Comparison of ENCODE assay signal across 22 mouse cellular contexts in genomic region chr12:25394326-25394725, GRCm38 (mm10).
DNase-seq lines count a peak whose midpoint lies in the region; ATAC-seq and TF ChIP-seq lines count a peak whose summit lies in the region.
"Had no signal": no experiment of that assay in that cellular context is flagged by ENCODE, and none has a peak within 500 bp of the region (broad histone marks: within the 10 kb centered on the region; RNA-seq: fewer than 3 reads in every experiment).

No protein-coding gene starts in this region.

- no peak overlapping the region for H3K27ac ChIP-seq in midbrain, embryonic 11.5 days (ENCODE audit: low read depth, low read length)
- no peak overlapping the region for H3K27ac ChIP-seq in midbrain, postnatal 0 days (ENCODE audit: low read depth, low read length)
- H3K27ac ChIP-seq in lung, postnatal 0 days (ENCODE audit: low read length) = no peak overlapping the region
- H3K27ac ChIP-seq: embryonic facial prominence, embryonic 10.5 days; forebrain, embryonic 13.5 days; gastrocnemius, adult 2 months; heart, embryonic 10.5 days; hindbrain, embryonic 13.5 days; hindbrain, postnatal 0 days had no signal

- H3K9me3 ChIP-seq in midbrain, embryonic 11.5 days (ENCODE audit: control insufficient read depth, low read length) = no peaks in the 10 kb centered on the region
- H3K9me3 ChIP-seq in midbrain, postnatal 0 days (ENCODE audit: low read length) = no peaks in the 10 kb centered on the region
- no peaks in the 10 kb centered on the region for H3K9me3 ChIP-seq in lung, postnatal 0 days (ENCODE audit: low read length)
- H3K9me3 ChIP-seq: embryonic facial prominence, embryonic 10.5 days; forebrain, embryonic 13.5 days; heart, embryonic 10.5 days; hindbrain, embryonic 13.5 days had no signal

- H3K36me3 ChIP-seq in midbrain, embryonic 11.5 days (ENCODE audit: control insufficient read depth, insufficient read depth, low read length) = no peaks in the 10 kb centered on the region
- H3K36me3 ChIP-seq in midbrain, postnatal 0 days (ENCODE audit: insufficient read depth, low read length) = no peaks in the 10 kb centered on the region
- no peaks in the 10 kb centered on the region for H3K36me3 ChIP-seq in lung, postnatal 0 days (ENCODE audit: insufficient read depth, low read length)
- H3K36me3 ChIP-seq: embryonic facial prominence, embryonic 10.5 days; heart, embryonic 10.5 days; hindbrain, embryonic 13.5 days had no signal

- H3K9ac ChIP-seq in midbrain, embryonic 11.5 days (ENCODE audit: low read length) = no peak overlapping the region
- no peak overlapping the region for H3K9ac ChIP-seq in midbrain, postnatal 0 days (replicated peaks; ENCODE audit: low read length, poor library complexity, severe bottlenecking)
- no peak overlapping the region for H3K9ac ChIP-seq in lung, postnatal 0 days (replicated peaks; ENCODE audit: low read depth)
- H3K9ac ChIP-seq: forebrain, embryonic 13.5 days; hindbrain, embryonic 13.5 days had no signal

- 95% methylated on average over 3 of the region's 3 CpGs for WGBS in midbrain, embryonic 11.5 days
- 94% methylated on average over 3 of the region's 3 CpGs for WGBS in midbrain, postnatal 0 days
- WGBS in lung, postnatal 0 days = 79% methylated on average over 3 of the region's 3 CpGs

- H3K4me1 ChIP-seq in midbrain, embryonic 11.5 days (ENCODE audit: control insufficient read depth, insufficient read depth, low read length) = no peaks in the 10 kb centered on the region
- no peaks in the 10 kb centered on the region for H3K4me1 ChIP-seq in midbrain, postnatal 0 days (ENCODE audit: insufficient read depth, low read length)
- H3K4me1 ChIP-seq in lung, postnatal 0 days (ENCODE audit: insufficient read depth, low read depth, low read length) = no peaks in the 10 kb centered on the region
- H3K4me1 ChIP-seq: forebrain, embryonic 13.5 days; heart, embryonic 10.5 days; hindbrain, embryonic 13.5 days had no signal

- H3K27me3 ChIP-seq in midbrain, embryonic 11.5 days (ENCODE audit: control insufficient read depth, insufficient read depth, low read length) = no peaks in the 10 kb centered on the region
- H3K27me3 ChIP-seq in midbrain, postnatal 0 days (ENCODE audit: insufficient read depth, low read length) = no peaks in the 10 kb centered on the region
- no peaks in the 10 kb centered on the region for H3K27me3 ChIP-seq in lung, postnatal 0 days (replicated peaks; ENCODE audit: insufficient read depth, low read length)
- H3K27me3 ChIP-seq: forebrain, embryonic 13.5 days; hindbrain, embryonic 13.5 days had no signal

- ATAC-seq in midbrain, embryonic 11.5 days (ENCODE audit: low FRiP score) = no peak
- no peak for ATAC-seq in midbrain, postnatal 0 days (ENCODE audit: low FRiP score)
- ATAC-seq in activated CD4-positive, CD25-positive, alpha-beta regulatory T cell, adult 4 months = peak; percentile 52
- peak; percentile 28; the same call in 1 of the 2 replicates for ATAC-seq in megakaryocyte, adult 5-6 weeks (ENCODE audit: poor library complexity, severe bottlenecking)
- ATAC-seq in lung, postnatal 0 days = no peak
- ATAC-seq: forebrain, embryonic 13.5 days; hindbrain, postnatal 0 days had no signal

- H3K4me3 ChIP-seq in midbrain, embryonic 11.5 days (ENCODE audit: low read depth, low read length) = no peak overlapping the region
- H3K4me3 ChIP-seq in midbrain, postnatal 0 days (ENCODE audit: low read depth, low read length) = no peak overlapping the region
- H3K4me3 ChIP-seq in lung, postnatal 0 days (ENCODE audit: low read depth, low read length) = no peak overlapping the region
- H3K4me3 ChIP-seq: embryonic facial prominence, embryonic 10.5 days; forebrain, embryonic 13.5 days; gastrocnemius, adult 2 months; heart, embryonic 10.5 days; hindbrain, embryonic 13.5 days had no signal

- peak; percentile 33 for DNase-seq in midbrain, embryonic 11.5 days (ENCODE audit: low spot score, missing footprints)
- DNase-seq in midbrain, postnatal 0 days (ENCODE audit: low spot score) = no peak
- DNase-seq in lung, postnatal 0 days (ENCODE audit: low spot score) = no peak
- no peak for DNase-seq in ovary, postnatal 10 days (ENCODE audit: low spot score)
- DNase-seq in urinary bladder, postnatal 36 days (ENCODE audit: low spot score in 2 of 2) = no peak
- DNase-seq in kidney, adult 18-20 months = no peak
- DNase-seq: adrenal gland, adult 2 months; adrenal gland, postnatal 25 days; cerebellum, adult 18-20 months; cerebellum, adult 9-11 months; cerebellum, postnatal 36 days; gastrocnemius, adult 2 months; gastrocnemius, postnatal 25 days; heart, postnatal 10 days; heart, postnatal 4 days had no signal

- no peak for TF ChIP-seq CTCF in midbrain, postnatal 0 days (IDR thresholded peaks at IDR 0.05)
- no peak for TF ChIP-seq CTCF in lung, postnatal 0 days (IDR thresholded peaks at IDR 0.05)

- no peak for TF ChIP-seq EP300 in lung, postnatal 0 days (IDR thresholded peaks at IDR 0.05)

- no peak overlapping the region for H3K4me2 ChIP-seq in midbrain, embryonic 11.5 days
- no peak overlapping the region for H3K4me2 ChIP-seq in midbrain, postnatal 0 days (ENCODE audit: low read depth, low read length, poor library complexity, severe bottlenecking)
- no peak overlapping the region for H3K4me2 ChIP-seq in lung, postnatal 0 days (replicated peaks; ENCODE audit: low read depth, low read length)
- H3K4me2 ChIP-seq: forebrain, embryonic 13.5 days; hindbrain, embryonic 13.5 days had no signal

Comparison
In these comparisons a context has a peak if more than half of its experiments do, and no peak if none do; other contexts are left out.
1. ATAC-seq: peak in activated CD4-positive, CD25-positive, alpha-beta regulatory T cell, adult 4 months (single experiment) and megakaryocyte, adult 5-6 weeks (single experiment); none in midbrain, embryonic 11.5 days (single experiment), midbrain, postnatal 0 days (single experiment) and lung, postnatal 0 days (single experiment).